Mouse (Mus musculus) olfactory bulb, adult 2 months (tissue): Measurements from ENCODE around the gene Kcnh1.

Source experiments
- CTCF ChIP-seq: fragments of 200-500 bp; IDR thresholded peaks from 2 replicates; pipeline ENCODE4 v1.5.1; 2012; ENCODE audit warnings: low read depth, mild to moderate bottlenecking, low read length, moderate library complexity; ENCODE audit not compliant: insufficient read depth
- POLR2A ChIP-seq: fragments of 200-500 bp; IDR thresholded peaks from 2 replicates; pipeline ENCODE4 v1.6.1; 2012; ENCODE audit warnings: mild to moderate bottlenecking, low read depth, low read length, moderate library complexity; ENCODE audit not compliant: insufficient read depth

- no peak for TF ChIP-seq CTCF
- no peak for TF ChIP-seq POLR2A
Observed at GRCm38 (mm10) chr1:192265704-192266103, 75.1 kb downstream of the Kcnh1 start.
